Mouse (Mus musculus) urinary bladder, postnatal 14 days (tissue): ENCODE measurements around the gene Cldn7.
"Not testable (repeated sequence)": the region's sequence is repeated elsewhere in the genome, so short reads cannot be mapped to it uniquely, and the experiment has no call there.

Experiments used
- DNase-seq: peaks from one replicate; pipeline ENCODE4 v3.0.0; 2021; ENCODE audit warnings: low spot score

Cldn7 gene

GRCm38 (mm10) chr11:70015677-70016076 is 51.1 kb downstream of the Cldn7 start:
- DNase-seq: no peak

DNA sequence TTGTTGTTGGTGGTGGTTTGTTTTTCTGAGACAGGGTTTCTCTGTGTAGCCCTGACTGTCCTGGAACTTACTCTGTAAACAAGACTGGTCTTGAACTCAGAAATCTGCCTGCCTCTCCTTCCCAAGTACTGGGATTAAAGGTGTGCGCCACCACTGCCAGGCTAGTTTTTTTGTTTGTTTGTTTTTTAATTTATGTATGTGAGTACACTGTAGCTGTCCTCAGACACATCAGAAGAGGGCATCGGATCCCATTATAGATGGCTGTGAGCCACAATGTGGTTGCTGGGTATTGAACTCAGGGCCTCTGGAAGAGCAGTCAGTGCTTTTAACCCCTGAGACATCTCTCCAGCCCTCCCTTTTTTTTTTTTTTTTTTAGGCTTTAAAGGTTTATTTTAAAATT is 51.6 kb downstream of the Cldn7 start:
- DNase-seq: not testable (repeated sequence)

- no peak for DNase-seq
Observed at GRCm38 (mm10) chr11:70016669-70017068, 52.1 kb downstream of the Cldn7 start, which contains the start of gene Dlg4. Dlg4 (plus strand) TSS chr11:70016942.

- DNase-seq: no peak
Observed at GRCm38 (mm10) chr11:70017199-70017767, 52.7 kb downstream of the Cldn7 start.
